ENCODE assay signal across 25 mouse cellular contexts in the genomic region with DNA sequence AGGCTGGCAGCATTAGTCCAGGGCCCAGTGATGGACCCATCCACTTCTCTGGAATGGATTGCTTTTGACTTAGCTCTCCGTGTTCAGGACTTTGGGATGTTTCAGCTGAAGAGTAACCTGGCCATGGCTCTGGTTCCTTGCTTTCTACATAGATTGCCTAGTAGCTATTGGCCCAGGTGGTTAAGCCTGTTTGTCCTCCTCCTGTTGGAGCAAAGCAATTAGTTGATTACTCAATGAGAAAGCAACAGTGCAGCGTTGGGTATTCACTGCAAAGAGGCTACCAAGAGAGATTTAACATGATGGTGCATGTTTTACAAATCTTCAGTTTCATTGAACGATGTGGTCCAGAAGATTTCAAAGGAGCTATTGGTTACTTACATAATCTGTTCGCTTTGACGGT.
A peak's percentile ranks its signal among the peaks of the same experiment; 100 is the strongest.
DNase-seq lines count a peak whose midpoint lies in the region; ATAC-seq lines count a peak whose summit lies in the region.
"Had no signal": no experiment of that assay in that cellular context is flagged by ENCODE, and none has a peak within 500 bp of the region (broad histone marks: within the 10 kb centered on the region; RNA-seq: fewer than 3 reads in every experiment).

No protein-coding gene starts in this region.

- ATAC-seq in embryonic facial prominence, embryonic 14.5 days (ENCODE audit: low read depth), result no peak
- no peak for ATAC-seq in heart, embryonic 15.5 days (replicated peaks; ENCODE audit: insufficient number of reproducible peaks, insufficient read depth, low FRiP score, low read depth)
- ATAC-seq: activated CD4-positive, CD25-positive, alpha-beta regulatory T cell, adult 4 months; CD4-positive, CD25-positive, alpha-beta regulatory T cell, adult 4 months; forebrain, embryonic 14.5 days; forebrain, embryonic 16.5 days; Patski had no signal

- H3K27me3 ChIP-seq in embryonic facial prominence, embryonic 14.5 days (replicated peaks; ENCODE audit: control insufficient read depth, insufficient read depth, low read length), result no peaks in the 10 kb centered on the region
- no peaks in the 10 kb centered on the region for H3K27me3 ChIP-seq in embryonic facial prominence, embryonic 10.5 days (replicated peaks; ENCODE audit: low read depth, poor library complexity, severe bottlenecking)
- no peaks in the 10 kb centered on the region for H3K27me3 ChIP-seq in heart, embryonic 15.5 days
- H3K27me3 ChIP-seq: CH12.LX; embryonic facial prominence, embryonic 13.5 days; forebrain, embryonic 12.5 days; Patski had no signal

- no peak overlapping the region for H3K4me2 ChIP-seq in embryonic facial prominence, embryonic 14.5 days (ENCODE audit: low read depth, low read length)
- no peak overlapping the region for H3K4me2 ChIP-seq in heart, embryonic 15.5 days
- H3K4me2 ChIP-seq: embryonic facial prominence, embryonic 13.5 days; forebrain, embryonic 12.5 days had no signal

- no peak overlapping the region for H3K27ac ChIP-seq in embryonic facial prominence, embryonic 14.5 days (replicated peaks; ENCODE audit: low read depth, low read length)
- H3K27ac ChIP-seq in embryonic facial prominence, embryonic 10.5 days (replicated peaks), result no peak overlapping the region
- H3K27ac ChIP-seq in heart, embryonic 15.5 days, result peak overlapping the region; percentile 7; the same call in 1 of the 2 replicates
- H3K27ac ChIP-seq: embryonic facial prominence, embryonic 13.5 days; forebrain, embryonic 10.5 days; forebrain, embryonic 12.5 days had no signal

- 76% methylated on average over 5 of the region's 5 CpGs for WGBS in embryonic facial prominence, embryonic 14.5 days
- WGBS in embryonic facial prominence, embryonic 10.5 days, result 91% methylated on average over 5 of the region's 5 CpGs
- 90% methylated on average over 5 of the region's 5 CpGs for WGBS in heart, embryonic 15.5 days

- no peak overlapping the region for H3K9ac ChIP-seq in embryonic facial prominence, embryonic 14.5 days (ENCODE audit: low read depth, low read length)
- no peak overlapping the region for H3K9ac ChIP-seq in heart, embryonic 15.5 days
- H3K9ac ChIP-seq: embryonic facial prominence, embryonic 13.5 days; forebrain, embryonic 12.5 days had no signal

- peaks cover 33% of the 10 kb centered on the region for H3K36me3 ChIP-seq in embryonic facial prominence, embryonic 14.5 days (ENCODE audit: control insufficient read depth, insufficient read depth, low read length)
- H3K36me3 ChIP-seq in embryonic facial prominence, embryonic 10.5 days (replicated peaks), result peaks cover 56% of the 10 kb centered on the region
- H3K36me3 ChIP-seq in heart, embryonic 15.5 days, result peaks cover 25% of the 10 kb centered on the region; the same call in 1 of the 2 replicates
- H3K36me3 ChIP-seq: forebrain, embryonic 12.5 days; G1E had no signal

- H3K9me3 ChIP-seq in embryonic facial prominence, embryonic 14.5 days (ENCODE audit: control insufficient read depth, low read length), result no peaks in the 10 kb centered on the region
- no peaks in the 10 kb centered on the region for H3K9me3 ChIP-seq in embryonic facial prominence, embryonic 10.5 days
- no peaks in the 10 kb centered on the region for H3K9me3 ChIP-seq in heart, embryonic 15.5 days (replicated peaks)
- H3K9me3 ChIP-seq: embryonic facial prominence, embryonic 13.5 days; forebrain, embryonic 10.5 days; forebrain, embryonic 12.5 days had no signal

- H3K4me3 ChIP-seq in embryonic facial prominence, embryonic 14.5 days (ENCODE audit: low read depth, low read length), result no peak overlapping the region
- H3K4me3 ChIP-seq in embryonic facial prominence, embryonic 10.5 days, result no peak overlapping the region
- no peak overlapping the region for H3K4me3 ChIP-seq in heart, embryonic 15.5 days
- H3K4me3 ChIP-seq: embryonic facial prominence, embryonic 13.5 days; forebrain, embryonic 10.5 days; forebrain, embryonic 12.5 days had no signal

- DNase-seq in embryonic facial prominence, embryonic 14.5 days (ENCODE audit: low spot score), result peak; percentile 31
- DNase-seq in embryonic facial prominence, embryonic 10.5 days (ENCODE audit: low spot score), result no peak
- DNase-seq in heart, adult 8-10 months (ENCODE audit: low spot score), result no peak
- peak; percentile 77 for DNase-seq in fat pad, adult 2 months (ENCODE audit: extremely low read depth, low read depth, low spot score)
- DNase-seq in frontal cortex, adult 2 months (ENCODE audit: extremely low spot score in 1 of 2, low spot score in 1 of 2), result no peak
- DNase-seq: adrenal gland, adult 8-10 months; adrenal gland, postnatal 14 days; adrenal gland, postnatal 36 days; B cell, adult 2 months; cerebellum, adult 11-12 months; cerebellum, adult 2 months; cerebellum, adult 9-10 months; cerebellum, postnatal 10 days; cerebellum, postnatal 25 days had no signal

- H3K4me1 ChIP-seq in embryonic facial prominence, embryonic 14.5 days (ENCODE audit: control insufficient read depth, insufficient read depth, low read length), result peaks cover 5% of the 10 kb centered on the region; the same call in 1 of the 2 replicates
- peaks cover 7% of the 10 kb centered on the region for H3K4me1 ChIP-seq in embryonic facial prominence, embryonic 10.5 days
- H3K4me1 ChIP-seq in heart, embryonic 15.5 days (replicated peaks), result peaks cover 47% of the 10 kb centered on the region
- H3K4me1 ChIP-seq: forebrain, embryonic 10.5 days had no signal

Comparison
In these comparisons a context has a peak if more than half of its experiments do, and no peak if none do; other contexts are left out.
1. DNase-seq: peak in embryonic facial prominence, embryonic 14.5 days (single experiment) and fat pad, adult 2 months (single experiment); none in embryonic facial prominence, embryonic 10.5 days (single experiment), heart, adult 8-10 months (single experiment) and frontal cortex, adult 2 months (0 of 2).